Mouse (Mus musculus): Measurements from ENCODE around the gene 4930415O20Rik.

GRCm38 (mm10) chr15:98606739-98607138 lies 35.9 kb downstream of the 4930415O20Rik start:
- TF ChIP-seq GATA1 (IDR thresholded peaks at IDR 0.05; ENCODE audit: borderline replicate concordance, low read length), result no peak
- TF ChIP-seq FLI1 (IDR thresholded peaks at IDR 0.05; ENCODE audit: low read length), result no peak
